Comparison of ENCODE assay signal across 22 mouse cellular contexts in the genomic region with DNA sequence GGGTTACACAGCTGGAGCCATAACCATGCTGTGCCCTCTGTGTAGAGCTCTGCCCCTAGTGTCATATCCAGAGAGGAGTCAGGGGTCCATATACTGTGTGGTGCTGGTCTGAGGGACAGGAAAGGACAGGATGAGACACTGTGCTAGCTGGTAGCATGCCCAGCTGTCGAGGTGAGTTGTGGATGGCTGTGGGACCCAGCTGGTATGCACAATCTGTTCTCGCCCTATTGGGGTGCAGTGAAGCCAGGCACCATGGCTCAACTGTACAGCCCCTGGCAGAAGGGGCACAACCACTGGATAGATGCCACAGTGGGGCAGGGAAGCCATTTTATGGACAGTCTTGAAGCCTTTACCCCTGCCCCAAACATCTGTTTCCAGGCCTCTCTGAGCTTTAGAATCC. TPM values are rescaled to one million over a fixed set of nuclear protein-coding genes. Genes with fewer than 3 reads are reported as not detected.
DNase-seq lines count a peak whose midpoint lies in the region; ATAC-seq and TF ChIP-seq lines count a peak whose summit lies in the region.
"Had no signal": no experiment of that assay in that cellular context is flagged by ENCODE, and none has a peak within 500 bp of the region (broad histone marks: within the 10 kb centered on the region; RNA-seq: fewer than 3 reads in every experiment).

No protein-coding gene starts in this region.

- peak; percentile 16 for DNase-seq in cerebellum, adult 8-10 months
- no peak for DNase-seq in cerebellum, adult 11-12 months
- no peak for DNase-seq in heart, adult 2 months
- DNase-seq in heart, postnatal 4 days: no peak
- peak; percentile 26 for DNase-seq in midbrain, embryonic 11.5 days (ENCODE audit: low spot score, missing footprints)
- DNase-seq in midbrain, embryonic 14.5 days: no peak
- DNase-seq: cerebellum, postnatal 14 days; embryo, embryonic 11 days; gastrocnemius, adult 2 months; gastrocnemius, postnatal 25 days; kidney, adult 8-10 months had no signal

- WGBS in heart, adult 2 months: 63% methylated on average over 2 of the region's 2 CpGs
- WGBS in midbrain, embryonic 11.5 days: 76% methylated on average over 2 of the region's 2 CpGs
- WGBS in midbrain, embryonic 14.5 days: 75% methylated on average over 2 of the region's 2 CpGs

- no peak overlapping the region for H3K9ac ChIP-seq in heart, adult 2 months (ENCODE audit: low read depth, low read length)
- no peak overlapping the region for H3K9ac ChIP-seq in midbrain, embryonic 11.5 days (ENCODE audit: low read length)
- H3K9ac ChIP-seq in midbrain, embryonic 14.5 days (replicated peaks; ENCODE audit: low read length): no peak overlapping the region
- H3K9ac ChIP-seq: embryonic facial prominence, embryonic 15.5 days; heart, embryonic 12.5 days; hindbrain, embryonic 12.5 days had no signal

- peaks cover 5% of the 10 kb centered on the region; the same call in 1 of the 2 replicates for H3K27me3 ChIP-seq in heart, adult 2 months (ENCODE audit: control insufficient read depth, insufficient read depth, low read length)
- H3K27me3 ChIP-seq in midbrain, embryonic 11.5 days (ENCODE audit: control insufficient read depth, insufficient read depth, low read length): peaks cover 26% of the 10 kb centered on the region
- peaks cover 34% of the 10 kb centered on the region for H3K27me3 ChIP-seq in midbrain, embryonic 14.5 days (ENCODE audit: control insufficient read depth, insufficient read depth, low read length)

- intact Hi-C loops in heart, adult 2 months (cut with DNase I): loop anchor here (5.0 kb wide), 1 partner anchor 42 kb away; no protein-coding TSS in a partner anchor

- no peaks in the 10 kb centered on the region; the same call in 1 of the 2 replicates for H3K36me3 ChIP-seq in heart, adult 2 months (ENCODE audit: control insufficient read depth, insufficient read depth, low read length)
- no peaks in the 10 kb centered on the region for H3K36me3 ChIP-seq in midbrain, embryonic 11.5 days (ENCODE audit: control insufficient read depth, insufficient read depth, low read length)
- no peaks in the 10 kb centered on the region for H3K36me3 ChIP-seq in midbrain, embryonic 14.5 days (ENCODE audit: control insufficient read depth, insufficient read depth, low read length)
- H3K36me3 ChIP-seq: embryonic facial prominence, embryonic 15.5 days; forebrain, embryonic 10.5 days; heart, embryonic 12.5 days; hindbrain, embryonic 12.5 days had no signal

- no peak overlapping the region for H3K4me3 ChIP-seq in heart, adult 2 months
- no peak overlapping the region for H3K4me3 ChIP-seq in midbrain, embryonic 11.5 days (ENCODE audit: low read depth, low read length)
- no peak overlapping the region for H3K4me3 ChIP-seq in midbrain, embryonic 14.5 days (replicated peaks; ENCODE audit: low read depth, low read length)
- H3K4me3 ChIP-seq: embryonic facial prominence, embryonic 15.5 days; erythroblast, embryonic 14.5 days; forebrain, embryonic 10.5 days; gastrocnemius, adult 2 months; heart, embryonic 12.5 days; hindbrain, embryonic 12.5 days had no signal

- TF ChIP-seq CTCF in heart, adult 2 months (IDR thresholded peaks at IDR 0.05): no peak

- H3K27ac ChIP-seq in heart, adult 2 months: peak overlapping the region; percentile 41
- no peak overlapping the region for H3K27ac ChIP-seq in midbrain, embryonic 11.5 days (ENCODE audit: low read depth, low read length)
- H3K27ac ChIP-seq in midbrain, embryonic 14.5 days (replicated peaks; ENCODE audit: low read depth, low read length): no peak overlapping the region
- H3K27ac ChIP-seq: embryonic facial prominence, embryonic 15.5 days; forebrain, embryonic 10.5 days; gastrocnemius, adult 2 months; hindbrain, embryonic 12.5 days had no signal

- no peak for ATAC-seq in midbrain, embryonic 11.5 days (ENCODE audit: low FRiP score)
- no peak for ATAC-seq in midbrain, embryonic 14.5 days (ENCODE audit: low FRiP score, low TSS enrichment)
- ATAC-seq: forebrain, embryonic 14.5 days; hindbrain, embryonic 16.5 days; inflammation-experienced regulatory T-cells, adult 6 months; intestine, postnatal 0 days had no signal

- TF ChIP-seq POLR2A in heart, adult 2 months (IDR thresholded peaks at IDR 0.05; ENCODE audit: insufficient read depth, low read depth, low read length): no peak

- no peaks in the 10 kb centered on the region for H3K79me2 ChIP-seq in heart, adult 2 months (replicated peaks; ENCODE audit: control insufficient read depth, insufficient read depth, low read length)

- no peak for TF ChIP-seq EP300 in heart, adult 2 months (IDR thresholded peaks at IDR 0.05; ENCODE audit: insufficient read depth, low read depth, low read length)

- H3K4me2 ChIP-seq in midbrain, embryonic 11.5 days: no peak overlapping the region
- no peak overlapping the region for H3K4me2 ChIP-seq in midbrain, embryonic 14.5 days (ENCODE audit: low read length)
- H3K4me2 ChIP-seq: embryonic facial prominence, embryonic 15.5 days; heart, embryonic 12.5 days; hindbrain, embryonic 12.5 days had no signal

- no peaks in the 10 kb centered on the region for H3K9me3 ChIP-seq in midbrain, embryonic 11.5 days (ENCODE audit: control insufficient read depth, low read length)
- no peaks in the 10 kb centered on the region for H3K9me3 ChIP-seq in midbrain, embryonic 14.5 days (ENCODE audit: control insufficient read depth, low read length)
- H3K9me3 ChIP-seq: embryonic facial prominence, embryonic 15.5 days; forebrain, embryonic 10.5 days; heart, embryonic 12.5 days; hindbrain, embryonic 12.5 days had no signal

- H3K4me1 ChIP-seq in heart, adult 2 months (ENCODE audit: control insufficient read depth, insufficient read depth, low read length): peaks cover 11% of the 10 kb centered on the region
- H3K4me1 ChIP-seq in midbrain, embryonic 11.5 days (ENCODE audit: control insufficient read depth, insufficient read depth, low read length): peaks cover 11% of the 10 kb centered on the region
- peaks cover 13% of the 10 kb centered on the region for H3K4me1 ChIP-seq in midbrain, embryonic 14.5 days (ENCODE audit: control insufficient read depth, insufficient read depth, low read length)

RNA-seq across cellular contexts. Expression of a gene that starts 28.5 kb away (rescaled TPM):
- total RNA-seq in heart, adult 2 months (2021): 10 to 100 TPM; 47.2 to 49.9 TPM
- polyA plus RNA-seq in heart, adult 2 months (2012; rRNA removed): 119 and 154 TPM in 2 replicates
- total RNA-seq in heart, postnatal 4 days (2021): 10 to 100 TPM; 35.1 to 38.5 TPM
- polyA plus RNA-seq in midbrain, embryonic 11.5 days (2014; fragmentation: Nextera tagmentation; extraction: Ambion mirVana): 22.6 and 28.4 TPM in 2 replicates
- polyA plus RNA-seq in midbrain, embryonic 14.5 days (2014; fragmentation: Nextera tagmentation; extraction: Ambion mirVana): 26.6 and 33.9 TPM in 2 replicates

RNA-seq across cellular contexts. Expression of a gene that starts 31.2 kb away (rescaled TPM):
- total RNA-seq in heart, adult 2 months (2021): 100 to 1,000 TPM; 259 to 300 TPM
- 382 and 432 TPM in 2 replicates for polyA plus RNA-seq in heart, adult 2 months (2012; rRNA removed)
- 100 to 1,000 TPM; 145 TPM for total RNA-seq in heart, postnatal 4 days (2021)
- polyA plus RNA-seq in midbrain, embryonic 11.5 days (2014; fragmentation: Nextera tagmentation; extraction: Ambion mirVana): 0.27 and 0.50 TPM in 2 replicates
- polyA plus RNA-seq in midbrain, embryonic 14.5 days (2014; fragmentation: Nextera tagmentation; extraction: Ambion mirVana): 4.7 and 6.6 TPM in 2 replicates
- total RNA-seq: common myeloid progenitor, adult 5-6 weeks; granulocyte monocyte progenitor cell, adult 5-6 weeks had no signal
- polyA plus RNA-seq: erythroblast, embryonic 14.5 days had no signal

RNA-seq across cellular contexts. Expression of a gene that starts 47.4 kb away (rescaled TPM):
- 10 to 100 TPM; 43.9 to 51.0 TPM for total RNA-seq in heart, adult 2 months (2021)
- polyA plus RNA-seq in heart, adult 2 months (2012; rRNA removed): 51.3 and 69.7 TPM in 2 replicates
- total RNA-seq in heart, postnatal 4 days (2021): 100 to 1,000 TPM; 141 to 145 TPM
- polyA plus RNA-seq in midbrain, embryonic 11.5 days (2014; fragmentation: Nextera tagmentation; extraction: Ambion mirVana): 398 and 399 TPM in 2 replicates
- polyA plus RNA-seq in midbrain, embryonic 14.5 days (2014; fragmentation: Nextera tagmentation; extraction: Ambion mirVana): 40.0 and 65.3 TPM in 2 replicates

Comparison
In these comparisons a context has a peak if more than half of its experiments do, and no peak if none do; other contexts are left out.
1. DNase-seq: peak in cerebellum, adult 8-10 months (single experiment) and midbrain, embryonic 11.5 days (single experiment); none in cerebellum, adult 11-12 months (single experiment), heart, adult 2 months (0 of 2), heart, postnatal 4 days (single experiment) and midbrain, embryonic 14.5 days (single experiment).
2. RNA of a gene that starts 31.2 kb away (polyA plus RNA-seq): 382 to 432 TPM in heart, adult 2 months; 4.7 to 6.6 TPM in midbrain, embryonic 14.5 days and 0.27 to 0.50 TPM in midbrain, embryonic 11.5 days; every median in the first group is over 10 times any median in the second.